Mouse (Mus musculus) stomach, postnatal 0 days (tissue): ENCODE data around the gene Gapvd1.
A peak's percentile ranks its signal among the peaks of the same experiment; 100 is the strongest.

Experiments
- CTCF ChIP-seq: IDR thresholded peaks from 2 replicates; pipeline ENCODE4 v1.5.1; 2016; ENCODE audit warnings: antibody characterized with exemption, low read depth, mild to moderate bottlenecking, moderate library complexity
- EP300 ChIP-seq: optimal IDR thresholded peaks from 2 replicates; pipeline ENCODE3; 2016; ENCODE audit warnings: antibody characterized with exemption

DNA sequence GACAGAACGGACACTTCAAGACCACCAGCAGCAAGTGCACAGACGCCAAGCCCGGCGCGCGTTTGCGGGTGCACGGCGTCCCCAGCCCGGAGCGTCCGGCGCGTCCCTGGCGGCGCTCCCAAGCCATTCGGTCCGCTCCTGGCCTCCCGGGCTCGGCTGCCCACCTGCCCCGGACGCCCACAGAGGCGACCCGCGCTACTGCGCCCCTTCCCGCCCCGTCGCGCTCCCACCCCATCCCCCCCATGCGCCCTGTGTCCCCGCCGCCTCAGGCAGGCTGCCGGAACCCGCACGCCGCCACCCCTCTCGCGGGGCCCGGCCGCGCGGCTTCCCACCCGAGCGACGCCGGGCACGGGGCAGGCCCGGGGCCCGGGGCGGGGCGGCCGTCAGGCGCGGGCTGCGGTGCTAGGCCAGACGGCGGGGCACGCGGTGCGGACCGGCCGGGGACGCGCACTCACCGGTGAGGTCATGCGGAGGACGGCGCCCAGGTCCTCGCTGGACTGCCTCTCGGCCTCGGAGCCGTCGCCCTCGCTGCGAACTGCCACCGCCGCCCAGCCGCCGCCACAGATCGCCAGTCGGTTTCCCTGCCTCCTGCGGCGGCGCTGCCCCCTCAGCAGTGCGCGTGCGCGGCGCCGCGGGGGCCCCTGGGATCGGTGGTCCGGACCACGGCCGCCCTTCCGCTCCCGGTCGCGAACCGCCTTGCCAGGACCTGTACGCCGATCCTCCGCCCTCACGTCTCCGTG, 1.1 kb downstream of the Gapvd1 start:
- TF ChIP-seq CTCF (peak; percentile 30; the same call in 1 of the 2 replicates), EP300 (no peak)
